Mouse (Mus musculus) T-cell, adult 2 months (primary cell): ENCODE data around the gene Acer1.
A peak's percentile ranks its signal among the peaks of the same experiment; 100 is the strongest.

Source experiments
- DNase-seq: peaks from one replicate; pipeline ENCODE4 v3.0.0; 2022; ENCODE audit warnings: low spot score

The Acer1 gene

DNA sequence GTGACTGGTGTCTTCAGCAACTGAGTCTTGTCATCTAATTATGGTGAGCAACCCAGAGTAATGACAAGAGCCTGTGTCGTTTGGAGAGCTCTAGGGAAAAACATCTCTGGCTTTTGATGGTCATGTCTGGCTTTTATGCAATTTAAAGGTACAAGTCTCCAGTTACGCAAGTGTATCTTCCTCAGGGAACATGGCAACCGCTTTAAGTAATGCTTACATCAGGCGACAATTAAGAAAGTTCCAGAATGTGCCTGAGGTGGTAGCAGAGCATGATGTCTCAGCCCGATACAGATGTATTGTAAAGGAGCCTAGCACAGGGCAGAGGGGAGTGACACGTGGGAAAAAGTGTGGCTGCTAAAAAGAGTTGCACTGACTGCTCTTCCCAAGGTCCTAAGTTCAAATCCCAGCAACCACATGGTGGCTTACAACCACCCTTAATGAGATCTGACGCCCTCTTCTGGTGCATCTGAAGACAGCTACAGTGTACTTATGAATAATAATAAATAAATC, 7.0 kb upstream of the Acer1 start:
- DNase-seq = no peak

DNA sequence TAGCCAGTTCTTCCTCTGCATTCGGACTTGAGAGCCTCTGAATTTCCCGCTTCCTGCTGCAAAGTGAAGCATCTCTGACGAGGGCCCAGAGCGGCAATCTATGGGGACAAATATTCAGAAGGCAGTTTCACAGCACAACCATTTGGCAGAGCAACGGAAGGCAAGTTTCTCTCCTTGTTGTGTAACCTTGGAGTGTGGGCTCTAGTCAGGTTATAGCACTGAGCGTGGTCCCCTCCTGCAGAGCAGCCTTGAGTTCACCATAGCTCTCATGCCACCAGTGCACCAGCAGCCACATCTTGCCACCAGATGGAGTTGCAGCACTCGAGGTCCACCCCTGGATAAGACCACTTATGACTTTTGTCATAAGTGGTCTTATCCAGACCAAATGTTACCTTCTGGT, 6.5 kb upstream of the Acer1 start:
- no peak for DNase-seq

- no peak for DNase-seq
These were observed 4.3 kb upstream of the Acer1 start for GRCm38 (mm10) chr17:56986105-56986805.

DNA sequence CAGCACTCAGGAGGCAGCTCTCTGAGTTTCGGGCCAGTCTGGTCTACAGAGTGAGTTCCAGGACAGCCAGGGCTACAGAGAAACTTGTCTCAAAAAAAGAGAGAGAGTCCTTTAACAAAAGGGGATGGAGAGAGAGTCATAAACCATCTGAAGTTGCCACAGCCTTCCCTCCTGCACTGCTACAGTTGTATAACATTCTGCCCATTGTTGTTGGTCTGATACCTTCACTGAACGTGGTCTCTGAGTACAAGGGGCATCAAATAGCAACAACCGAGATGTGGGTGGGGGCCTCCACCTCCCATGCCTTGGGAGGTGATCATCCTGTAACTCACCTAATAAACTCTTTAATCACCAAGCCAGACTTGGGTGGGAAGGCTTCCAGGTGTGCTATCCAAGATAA, 3.7 kb upstream of the Acer1 start:
- no peak for DNase-seq

- no peak for DNase-seq
These were observed 3.0 kb upstream of the Acer1 start for GRCm38 (mm10) chr17:56984886-56985285.

- DNase-seq = no peak
These were observed 877 bp downstream of the Acer1 start for GRCm38 (mm10) chr17:56981049-56981448.

DNA sequence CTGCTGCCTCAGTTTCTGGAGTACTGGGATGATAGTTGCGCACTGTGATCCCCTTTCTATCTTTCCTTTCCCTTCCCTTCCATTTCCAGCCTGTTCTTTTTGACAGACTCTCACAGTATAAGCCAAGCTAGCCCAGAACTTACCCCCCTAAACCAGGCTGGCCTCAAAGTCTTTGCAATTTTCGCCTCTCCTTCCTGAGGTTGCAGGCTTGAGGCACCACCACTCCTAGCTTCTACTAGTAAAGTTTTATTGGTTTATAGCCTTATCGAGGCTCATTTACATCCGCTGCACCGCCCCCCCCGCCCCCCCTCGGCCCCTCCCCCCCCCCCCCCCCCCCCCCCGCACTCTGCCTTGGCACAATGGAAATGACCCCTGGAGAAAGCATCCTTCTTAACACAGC, 2.4 kb downstream of the Acer1 start:
- DNase-seq = no peak

DNA sequence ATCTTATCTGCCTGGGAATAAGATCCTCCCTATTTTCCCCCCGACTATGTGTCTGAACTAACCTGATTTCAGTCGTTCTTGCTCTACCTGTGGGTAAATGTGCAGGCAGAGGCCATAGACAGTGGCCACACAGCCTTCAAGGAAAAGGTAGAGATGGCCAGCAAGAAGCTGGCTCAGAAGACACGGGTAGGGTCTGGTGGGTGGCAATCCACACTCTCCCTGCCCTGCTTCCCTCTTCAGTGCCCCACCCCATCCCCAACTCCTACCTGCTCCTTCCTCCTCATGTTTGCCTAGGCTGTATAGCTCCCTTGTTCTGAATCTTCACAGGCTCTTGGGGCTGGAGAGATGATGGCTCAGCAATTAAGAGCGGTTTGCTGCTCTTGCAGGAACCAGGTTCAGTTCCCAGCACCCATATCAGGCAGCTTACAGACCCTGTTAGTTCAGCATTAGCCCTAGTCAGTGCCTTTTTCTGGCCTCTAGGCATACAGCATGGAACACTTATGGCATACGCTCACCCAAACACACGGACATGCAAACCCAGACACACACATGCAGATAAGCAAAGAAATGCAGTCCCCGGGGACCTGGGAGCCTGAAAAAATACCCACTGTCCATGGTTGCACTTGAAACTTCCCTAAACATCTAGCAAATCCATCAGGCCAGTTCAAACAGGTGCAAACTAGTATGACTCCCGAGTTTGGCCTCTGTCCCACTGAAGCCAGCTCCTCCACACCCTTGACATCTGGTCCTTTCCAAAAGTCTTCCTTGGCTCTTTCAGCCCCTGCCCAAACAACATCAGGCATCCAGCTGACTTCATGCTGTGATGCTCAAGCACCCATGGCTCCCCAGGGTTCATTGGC, 5.2 kb downstream of the Acer1 start:
- no peak for DNase-seq

DNA sequence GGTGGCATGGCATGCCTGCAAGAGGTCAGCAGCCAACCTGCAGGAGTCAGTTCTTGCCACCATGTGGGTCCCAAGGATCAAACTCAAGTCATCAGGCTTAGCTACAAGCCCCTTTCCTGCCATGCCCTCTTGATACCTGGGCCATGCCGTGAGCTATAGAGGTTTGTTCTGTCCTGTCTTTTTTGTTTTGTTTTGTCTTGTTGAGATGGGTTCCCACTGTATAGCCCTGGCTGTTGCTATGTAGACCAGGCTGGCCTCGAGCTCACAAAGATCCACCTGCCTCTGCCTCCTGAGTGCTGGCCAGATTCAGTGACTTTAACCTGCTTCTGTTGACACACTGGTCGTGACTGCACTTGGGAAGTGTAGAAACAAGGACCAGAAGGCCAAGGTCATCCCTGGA, 6.5 kb downstream of the Acer1 start:
- DNase-seq = no peak

DNA sequence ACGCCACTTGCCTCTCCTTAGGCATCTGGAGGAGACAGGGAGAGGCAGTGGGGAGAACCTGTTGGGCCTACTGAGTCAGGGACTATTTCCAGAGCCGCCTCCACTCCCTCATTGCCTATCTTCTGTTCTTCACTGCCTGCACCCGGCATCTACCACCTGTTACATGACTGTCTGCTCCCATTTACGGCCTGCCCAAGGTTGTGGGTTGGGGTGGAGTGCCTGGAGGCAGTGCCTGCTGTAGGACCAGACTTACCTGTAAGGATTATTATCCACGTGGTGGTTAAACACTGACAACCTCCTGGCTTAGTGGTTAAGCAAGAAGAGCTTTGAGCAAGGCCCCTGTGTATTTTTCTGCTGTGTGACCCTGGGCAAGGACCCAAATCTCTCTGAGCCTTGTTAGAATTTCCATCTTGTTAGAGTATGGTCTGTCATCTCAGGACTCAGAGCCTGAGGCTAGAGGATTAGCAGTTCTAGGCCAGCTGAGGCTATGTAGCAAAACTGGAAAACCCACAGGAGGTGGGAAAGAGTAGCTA, 7.2 kb downstream of the Acer1 start:
- no peak for DNase-seq

GRCm38 (mm10) chr17:56973956-56974707, 7.8 kb downstream of the Acer1 start:
- DNase-seq = no peak

- no peak for DNase-seq
These were observed 11.8 kb downstream of the Acer1 start for GRCm38 (mm10) chr17:56970081-56970480.

- no peak for DNase-seq
These were observed 12.6 kb downstream of the Acer1 start for GRCm38 (mm10) chr17:56969321-56969720.

GRCm38 (mm10) chr17:56963646-56964045, 18.3 kb downstream of the Acer1 start:
- no peak for DNase-seq

DNA sequence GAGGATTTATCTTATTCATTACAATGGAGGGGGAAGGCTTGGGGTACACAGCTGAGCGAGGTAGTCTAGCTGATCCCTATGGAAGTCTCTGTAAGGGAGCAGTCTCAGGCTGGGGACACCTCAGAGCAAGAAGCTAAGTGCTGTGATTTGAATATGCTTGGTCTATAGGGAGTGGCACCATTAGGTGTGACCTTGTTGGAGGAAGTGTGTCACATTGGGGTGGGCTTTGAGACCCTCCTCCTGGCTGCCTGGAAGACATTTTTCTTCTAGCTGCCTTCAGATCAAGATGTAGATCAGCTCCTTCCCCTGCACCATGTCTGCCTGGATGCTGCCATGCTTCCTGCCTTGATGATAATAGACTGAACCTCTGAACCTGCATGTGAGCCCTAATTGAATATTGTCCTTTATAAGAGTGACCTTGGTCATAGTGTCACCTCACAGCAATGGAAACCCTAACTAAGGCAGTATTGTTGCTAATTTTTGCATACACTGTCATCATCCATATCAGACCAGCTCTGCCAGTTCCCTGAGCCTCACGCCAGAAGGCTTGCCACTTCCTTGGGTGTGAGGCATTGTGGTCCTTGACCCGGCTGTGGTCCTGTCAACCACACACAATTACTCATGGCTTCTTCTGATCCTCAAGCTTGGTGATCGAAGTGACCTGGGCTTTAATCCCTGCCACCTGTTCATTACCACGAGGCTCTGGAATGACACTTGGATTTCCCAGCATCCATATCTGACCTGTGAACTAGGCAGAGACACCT, 19.1 kb downstream of the Acer1 start:
- no peak for DNase-seq

- DNase-seq = no peak
These were observed 20.0 kb downstream of the Acer1 start for GRCm38 (mm10) chr17:56961880-56962279.

DNA sequence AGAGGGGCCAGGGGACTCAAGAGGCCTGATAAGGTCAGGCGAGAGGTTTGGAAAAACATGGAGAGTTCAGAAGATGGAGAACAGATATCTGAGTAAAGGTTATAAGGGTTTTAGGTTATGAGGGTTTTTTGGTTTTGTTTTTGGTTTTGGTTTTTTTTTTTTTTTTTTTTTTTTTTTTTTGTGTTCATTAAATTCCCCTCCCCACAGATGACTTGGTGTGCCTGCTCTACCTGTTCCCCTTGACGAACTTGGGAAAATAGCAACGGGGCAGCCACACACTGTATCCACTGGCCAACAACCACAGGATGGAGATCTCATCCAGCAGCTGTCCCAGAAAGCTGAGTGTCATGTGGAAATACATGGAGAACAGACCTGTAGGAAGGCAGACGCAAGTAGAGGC, 23.3 kb downstream of the Acer1 start:
- no peak for DNase-seq

DNA sequence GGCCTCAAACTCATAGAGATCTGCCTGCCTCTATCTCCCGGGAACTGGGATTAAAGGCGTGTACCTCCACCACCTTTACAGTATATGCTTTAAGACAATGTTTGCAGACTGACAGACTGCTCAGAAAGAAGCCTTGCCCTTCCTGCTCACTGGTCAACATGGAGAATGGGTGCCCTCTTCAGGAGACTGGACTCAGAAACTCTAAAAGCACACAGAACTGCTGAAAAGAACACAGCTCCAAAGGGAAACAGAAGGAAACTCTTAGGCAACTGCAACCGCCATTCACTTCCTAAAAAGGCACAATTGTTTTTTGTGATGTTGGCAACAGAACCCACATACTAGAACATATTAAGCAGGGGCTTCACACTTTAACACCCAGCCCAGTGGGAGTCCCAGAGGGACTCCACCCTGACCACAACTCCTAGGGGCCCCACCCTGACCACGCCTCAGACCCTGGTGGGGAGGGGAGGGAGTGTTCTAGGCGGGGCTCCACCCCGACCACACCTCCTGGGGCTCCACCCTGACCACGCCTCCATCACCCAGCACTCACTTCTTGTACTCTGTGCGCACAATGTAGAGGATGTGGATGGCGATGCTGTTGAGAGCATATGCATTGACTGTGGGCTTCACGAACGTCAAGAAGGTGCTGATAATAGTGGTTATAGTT, 24.0 kb downstream of the Acer1 start:
- DNase-seq = peak; percentile 34

DNA sequence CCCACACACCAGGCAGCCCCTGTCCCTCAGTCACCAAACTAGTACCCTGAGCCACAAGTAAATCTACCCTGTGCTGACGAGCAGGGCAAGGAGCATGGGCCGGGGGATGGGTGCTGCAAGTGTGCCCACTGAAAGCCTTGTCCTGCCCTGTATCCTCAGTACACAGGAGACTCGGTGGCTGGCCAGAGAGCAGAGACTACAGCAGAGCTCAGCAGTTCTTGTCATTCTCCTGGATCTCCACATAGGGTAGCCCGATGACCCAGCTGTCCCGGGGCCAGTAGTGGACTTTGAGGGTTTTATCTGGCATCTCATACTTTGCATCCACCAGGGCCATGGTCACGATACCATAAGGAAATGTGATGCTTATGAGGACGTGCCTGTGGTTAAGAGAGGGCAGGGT, 27.1 kb downstream of the Acer1 start:
- no peak for DNase-seq

GRCm38 (mm10) chr17:56952639-56953038, 29.3 kb downstream of the Acer1 start:
- no peak for DNase-seq

GRCm38 (mm10) chr17:56950915-56951314, 31.0 kb downstream of the Acer1 start:
- peak; percentile 65 for DNase-seq
